Mouse (Mus musculus) gastrocnemius, adult 8-10 months (tissue): Measurements from ENCODE around the gene Usp4. TPM values are rescaled to one million over a fixed set of nuclear protein-coding genes. Genes with fewer than 3 reads are reported as not detected.

ENCODE experiments used
- DNase-seq, 2 experiments: peaks; one replicate each; pipeline ENCODE4 v3.0.0; 2022; ENCODE audit warnings: low spot score in 2 of 2
- total RNA-seq, 4 experiments: library from RNA; stranded (reverse); gene quantifications; 2 replicates each; pipeline ENCODE4 v1.2.4; 2022

Gene Usp4
- total RNA-seq, 4 experiments from 2014 or later, result 72.7 to 90.9 (median 87.3) TPM

DNA sequence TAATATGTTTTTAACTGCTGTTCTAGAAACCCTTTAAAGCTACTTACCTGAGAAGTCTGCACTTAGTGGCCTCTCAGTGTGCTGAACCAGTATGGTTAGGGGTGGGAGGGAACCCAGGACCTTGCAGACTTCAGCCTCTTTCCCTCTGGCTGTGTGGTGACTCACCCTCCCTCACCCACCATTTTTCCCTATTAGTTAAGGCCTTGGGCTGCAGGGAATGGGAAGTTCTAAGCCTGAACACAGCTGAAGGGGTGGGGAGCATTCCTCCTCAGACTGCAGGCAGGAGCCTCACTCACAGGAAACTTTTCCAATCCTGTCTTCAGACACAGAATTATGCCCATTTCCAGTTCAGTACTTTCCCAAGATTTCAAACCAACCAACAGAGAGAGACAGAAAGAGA, 5.9 kb upstream of the Usp4 start:
- DNase-seq, result no peak

DNA sequence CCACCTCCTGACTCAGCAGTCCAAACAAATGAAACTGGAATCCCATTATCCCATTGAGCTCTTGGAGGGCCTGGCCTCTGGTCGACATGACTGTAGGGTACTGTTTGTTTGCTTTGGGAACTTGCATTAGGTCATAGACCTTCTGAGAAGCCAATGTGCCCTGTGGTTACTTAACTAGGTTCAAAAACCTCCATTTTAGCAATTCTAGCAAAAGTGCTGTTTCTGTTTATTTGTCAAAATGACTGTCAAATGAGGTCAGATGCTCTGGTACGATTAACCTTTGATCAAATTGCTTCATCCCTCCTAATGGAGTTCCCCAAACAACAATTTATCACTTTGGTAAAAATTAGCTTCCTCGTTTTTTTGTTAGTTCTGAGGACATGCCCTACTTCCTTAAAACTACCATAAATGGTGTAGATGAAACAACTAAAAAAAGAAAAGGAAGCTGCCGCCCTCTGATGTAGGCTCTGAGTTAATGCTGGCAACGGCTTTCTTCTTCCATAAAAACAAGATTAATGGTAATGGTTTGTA, 5.3 kb upstream of the Usp4 start:
- DNase-seq, result no peak

DNA sequence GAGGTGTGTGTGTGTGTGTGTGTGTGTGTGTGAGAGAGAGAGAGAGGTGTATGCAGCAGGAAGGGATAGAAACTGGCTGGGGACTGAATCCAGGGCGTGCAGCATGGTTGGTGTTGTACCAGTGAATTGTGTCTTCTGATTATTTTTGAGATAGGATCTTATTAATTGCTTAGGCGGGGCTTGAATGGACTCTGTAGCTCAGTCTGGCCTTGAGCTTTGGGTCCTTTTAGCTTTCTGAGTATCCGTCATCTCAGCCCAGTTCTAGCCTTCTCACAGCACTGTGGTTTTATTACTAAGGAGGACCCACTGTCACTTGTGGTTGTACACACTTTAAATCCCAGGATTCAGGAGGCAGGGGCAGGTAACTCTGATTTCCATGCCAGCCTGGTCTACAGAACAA, 4.3 kb upstream of the Usp4 start:
- DNase-seq, result no peak

DNA sequence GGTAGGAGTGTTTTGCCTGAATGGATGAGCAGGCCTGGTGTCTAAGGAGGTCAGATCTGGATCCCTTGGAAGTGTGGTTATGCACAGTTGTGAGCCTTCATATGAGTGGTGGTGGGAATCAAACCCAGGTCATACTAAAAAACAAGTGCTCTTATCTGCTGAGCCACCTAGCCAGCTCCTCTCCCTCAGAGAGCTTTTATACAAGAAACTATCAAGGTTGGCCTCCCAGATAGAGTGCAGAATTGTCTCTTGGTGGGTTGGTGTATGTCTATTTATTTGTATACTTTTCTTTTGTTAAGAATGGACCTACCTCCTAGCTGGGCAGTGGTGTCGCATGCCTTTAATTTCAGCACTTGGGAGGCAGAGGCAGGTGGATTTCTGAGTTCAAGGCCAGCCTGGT, 3.8 kb upstream of the Usp4 start:
- no peak for DNase-seq

DNA sequence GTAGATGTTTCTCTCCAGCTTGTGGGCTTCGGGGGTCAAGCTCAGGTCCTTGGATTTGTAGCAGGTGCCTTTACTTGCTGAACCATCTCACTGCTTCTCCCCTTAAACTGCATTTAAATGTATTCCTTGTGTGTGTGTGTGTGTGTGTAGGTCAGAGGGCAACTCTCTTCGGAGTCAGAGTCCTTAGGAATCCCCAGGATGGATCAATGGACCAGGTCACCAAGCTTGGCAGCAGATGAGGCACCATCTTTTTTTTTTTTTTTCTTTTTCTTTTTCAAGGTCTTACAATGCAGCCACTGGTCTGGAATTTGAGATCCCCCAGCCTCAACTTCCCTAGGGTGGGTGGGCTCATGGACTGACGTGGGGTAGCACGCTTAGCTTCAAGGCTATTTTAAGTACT, 3.2 kb upstream of the Usp4 start:
- DNase-seq, result no peak

DNA sequence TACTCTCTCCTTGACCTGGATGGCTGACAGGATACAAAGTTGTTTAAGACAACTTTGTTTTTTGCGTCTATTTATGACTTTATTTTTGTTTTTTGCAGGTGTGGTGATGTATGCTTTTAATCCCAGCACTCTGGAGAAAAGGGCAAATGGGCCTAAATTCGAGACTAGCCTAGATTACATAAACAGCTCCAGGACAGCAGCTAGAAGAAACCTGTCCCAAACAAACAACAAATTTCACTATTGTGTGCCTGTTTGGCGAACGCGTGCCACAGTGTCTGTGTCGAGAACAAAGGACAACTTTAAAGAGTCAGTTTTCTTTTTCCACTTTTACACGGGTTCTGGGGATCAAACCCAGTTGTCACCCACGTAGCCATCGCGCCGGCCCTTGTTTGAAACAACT, 629 bp upstream of the Usp4 start:
- no peak for DNase-seq

DNA sequence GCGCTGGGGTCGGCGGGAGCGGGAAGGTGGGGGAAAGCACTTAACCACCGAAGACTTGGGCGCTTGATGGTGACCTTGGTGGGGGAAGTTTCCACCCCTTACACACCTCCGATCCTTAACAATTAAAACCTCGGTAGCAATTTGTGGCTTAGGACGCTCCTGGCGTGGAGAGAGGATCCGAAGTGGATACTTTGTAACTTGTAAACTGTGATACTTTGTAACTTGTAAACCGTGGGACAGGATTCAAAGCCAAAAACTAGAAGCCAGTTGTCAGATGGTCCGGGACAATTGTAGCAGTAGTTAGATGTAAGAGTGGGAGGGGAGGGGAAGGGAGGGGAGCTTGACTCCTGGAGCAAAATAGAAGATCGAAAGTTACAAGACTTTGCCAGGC, 632 bp downstream of the Usp4 start:
- DNase-seq, result no peak

DNA sequence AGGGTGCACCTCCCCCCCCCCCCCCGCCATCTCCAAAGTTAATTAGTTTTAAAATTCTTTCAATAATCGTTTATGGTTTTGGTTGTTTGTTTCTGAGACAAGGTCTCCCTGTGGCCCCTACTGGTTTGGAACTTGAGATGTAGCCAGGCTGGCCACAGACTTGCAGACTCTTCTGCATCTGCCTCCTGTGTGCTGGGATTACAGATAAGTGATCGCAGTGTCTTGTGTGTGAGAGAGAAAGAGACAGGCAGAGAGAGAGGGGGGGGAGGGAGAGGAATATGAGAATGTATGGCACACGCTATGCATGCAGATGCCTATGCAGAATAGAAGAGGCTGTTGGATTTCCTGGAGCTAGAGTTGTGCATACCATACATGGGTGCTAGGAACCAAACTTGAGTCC, 2.1 kb downstream of the Usp4 start:
- no peak for DNase-seq

DNA sequence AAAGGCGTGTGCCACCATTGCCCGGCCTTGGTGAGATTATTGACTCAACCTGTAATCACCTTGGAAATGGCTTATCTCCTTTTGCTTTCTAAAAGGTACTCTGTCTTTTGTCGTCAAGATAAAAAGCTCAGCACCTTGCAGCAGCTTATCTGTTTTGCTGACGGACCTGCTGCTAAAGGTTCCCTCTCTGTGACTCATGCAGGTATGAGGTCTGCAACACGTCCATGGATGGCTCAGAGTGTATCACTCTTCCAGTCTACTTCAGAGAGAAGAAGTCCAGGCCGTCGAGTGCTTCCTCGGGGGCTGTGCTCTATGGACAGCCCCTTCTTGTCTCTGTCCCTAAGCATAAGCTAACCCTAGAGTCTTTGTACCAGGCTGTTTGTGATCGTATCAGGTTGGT, 30.6 kb downstream of the Usp4 start:
- no peak for DNase-seq

DNA sequence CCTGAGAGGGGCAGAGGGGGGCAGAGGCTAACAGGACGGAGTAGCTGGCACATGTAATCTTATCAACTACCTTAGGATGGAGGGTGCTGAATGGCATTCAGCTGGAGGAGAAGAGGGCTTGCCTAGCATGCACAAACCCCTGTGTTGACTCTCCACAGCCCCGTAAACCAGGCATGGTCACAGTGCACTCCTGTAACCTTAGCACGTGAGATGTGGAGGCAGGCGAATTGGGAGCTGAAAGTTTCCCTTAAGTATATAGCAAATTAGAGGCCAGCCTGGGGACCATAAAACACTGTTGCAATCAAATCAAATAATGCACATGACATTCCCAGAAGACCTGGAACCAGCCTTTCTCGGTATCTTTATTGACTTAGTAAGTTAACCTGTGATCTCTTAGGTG, 31.1 kb downstream of the Usp4 start:
- DNase-seq, result no peak

DNA sequence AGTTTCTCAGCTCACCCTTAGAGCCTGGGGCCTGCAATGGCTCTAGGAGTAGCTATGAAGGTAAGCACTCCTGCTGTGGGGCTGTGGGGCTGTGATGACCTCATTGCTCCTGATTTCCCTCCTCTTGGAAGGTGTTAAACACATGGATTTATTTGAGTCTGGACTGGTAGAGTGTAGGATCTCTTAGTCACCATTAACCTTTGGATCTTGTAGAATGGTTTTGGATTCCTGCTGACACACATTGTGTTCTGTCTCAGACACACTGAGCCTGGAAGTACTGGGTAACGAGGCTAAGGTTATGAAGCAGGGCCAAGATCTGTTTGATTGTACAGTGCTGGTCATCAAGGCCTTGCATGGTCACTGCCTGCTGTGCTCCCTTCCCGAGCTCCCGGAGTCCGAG, 31.6 kb downstream of the Usp4 start:
- no peak for DNase-seq

DNA sequence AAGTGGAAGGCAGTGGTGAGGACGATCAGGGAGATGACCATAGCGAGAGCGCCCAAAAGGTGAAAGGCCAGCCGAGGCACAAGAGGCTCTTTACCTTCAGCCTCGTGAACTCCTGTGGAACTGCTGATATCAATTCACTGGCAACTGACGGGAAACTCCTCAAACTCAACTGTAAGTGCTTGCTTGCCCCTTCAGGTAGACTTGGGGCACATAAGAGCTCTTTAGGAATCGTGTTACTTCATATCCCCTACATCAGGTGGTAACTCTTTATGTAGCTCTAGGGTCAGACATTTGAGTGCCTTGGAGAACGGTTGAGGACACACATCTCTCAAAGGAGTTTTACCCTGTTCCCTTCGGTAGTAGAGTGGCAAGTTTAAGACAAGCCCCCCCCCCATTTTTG, 33.7 kb downstream of the Usp4 start:
- no peak for DNase-seq

DNA sequence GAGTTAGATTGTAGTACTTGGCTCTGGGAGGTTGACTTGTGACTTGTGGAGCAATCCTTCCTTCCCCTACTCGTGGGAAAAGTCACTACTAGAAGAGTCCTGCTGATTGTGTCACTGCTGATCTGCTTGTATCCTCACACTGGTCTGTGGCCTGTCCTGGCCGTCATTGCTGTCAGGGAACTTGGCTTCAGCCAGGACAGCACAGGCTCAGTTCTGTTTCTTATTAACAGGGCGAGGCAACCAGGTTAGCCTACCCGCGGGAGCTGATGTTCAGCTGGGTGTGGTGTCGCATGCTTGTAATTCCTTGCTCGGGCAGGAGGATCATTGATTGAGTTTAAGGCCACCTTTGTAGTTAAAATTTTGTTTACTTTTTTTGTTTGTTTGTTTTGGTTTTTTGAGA, 37.4 kb downstream of the Usp4 start:
- DNase-seq, result no peak

DNA sequence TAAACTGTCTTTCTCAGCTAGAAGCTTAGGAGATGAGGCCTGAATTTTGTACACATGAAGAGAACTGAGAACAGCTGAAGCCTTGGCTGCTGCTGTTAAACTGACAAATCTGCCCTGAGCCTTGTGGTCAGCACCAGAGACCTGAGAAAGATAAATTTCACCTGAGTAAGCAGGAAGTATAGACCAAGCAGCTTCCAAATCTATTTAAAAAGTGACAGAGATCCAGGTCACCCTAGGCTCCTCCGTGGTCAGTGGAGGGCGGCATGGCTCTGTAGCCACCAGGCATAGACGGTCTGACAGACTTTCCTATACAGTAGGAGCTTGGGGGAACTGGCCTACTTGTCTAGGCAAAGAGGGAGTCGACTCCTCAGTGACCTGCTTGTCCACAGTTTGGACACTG, 39.2 kb downstream of the Usp4 start:
- DNase-seq, result peak; percentile 29 to 55

DNA sequence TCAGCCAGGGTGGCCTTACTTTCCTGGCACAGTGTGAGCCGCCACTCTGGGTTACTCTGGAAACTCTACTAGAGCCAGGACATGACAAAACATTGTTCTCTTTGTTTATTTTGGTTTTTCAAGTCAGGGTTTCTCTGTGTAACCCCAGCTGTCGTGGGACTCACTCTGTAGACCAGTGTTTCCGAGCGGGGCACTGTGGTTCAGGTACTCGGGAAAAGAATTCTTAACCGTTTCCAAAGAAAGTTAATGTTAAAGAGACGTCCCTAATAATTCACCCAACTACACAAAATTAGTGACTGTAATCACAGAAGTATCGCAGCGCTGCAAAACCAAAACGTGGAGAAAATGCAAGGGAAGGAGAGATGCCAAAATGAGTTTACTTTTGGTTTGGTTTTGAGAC, 40.9 kb downstream of the Usp4 start:
- no peak for DNase-seq

DNA sequence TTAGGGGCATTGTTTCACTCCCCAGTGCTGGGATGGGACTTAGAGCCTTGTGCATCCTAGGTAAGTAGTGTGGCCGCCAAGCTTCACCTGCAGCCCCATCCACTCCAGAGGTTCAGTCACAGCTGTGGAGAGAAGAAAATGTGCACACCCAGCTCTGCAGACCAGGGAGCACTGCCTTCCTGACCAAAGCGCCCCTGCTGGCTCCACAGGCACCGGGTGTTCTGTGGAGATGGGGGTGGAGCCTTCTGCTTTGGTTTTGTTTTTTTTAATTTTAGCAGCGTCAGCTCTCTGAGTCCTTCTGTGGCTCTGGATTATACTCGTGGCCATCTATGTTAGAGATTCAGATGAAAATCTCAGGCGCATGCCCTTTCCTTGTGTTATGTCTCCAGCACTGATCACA, 41.6 kb downstream of the Usp4 start:
- no peak for DNase-seq

DNA sequence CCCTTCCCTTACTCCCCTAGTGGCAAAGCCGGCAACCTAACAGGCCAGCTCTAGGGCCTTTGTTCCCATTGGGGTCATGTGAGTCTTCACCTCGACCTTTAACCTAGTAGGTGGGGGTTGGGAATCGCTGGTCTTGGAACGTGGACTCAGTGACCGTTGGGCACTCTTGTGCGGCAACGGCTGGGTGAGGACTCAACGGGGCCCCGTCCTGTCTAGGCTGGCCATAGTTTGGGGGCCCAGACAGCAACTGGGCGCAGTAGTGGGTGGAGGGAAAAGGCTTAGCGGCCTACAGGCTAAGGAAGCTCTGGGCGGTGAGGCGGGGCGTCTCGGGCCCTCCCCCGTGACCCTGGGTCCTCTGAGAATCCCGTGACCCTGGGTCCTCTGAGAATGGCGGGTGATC, 45.0 kb downstream of the Usp4 start, which contains the start of gene 1700102P08Rik:
Gene 1700102P08Rik (plus strand): TSS at position 130 of the 400 bp plus-strand sequence.
- DNase-seq, result no peak

DNA sequence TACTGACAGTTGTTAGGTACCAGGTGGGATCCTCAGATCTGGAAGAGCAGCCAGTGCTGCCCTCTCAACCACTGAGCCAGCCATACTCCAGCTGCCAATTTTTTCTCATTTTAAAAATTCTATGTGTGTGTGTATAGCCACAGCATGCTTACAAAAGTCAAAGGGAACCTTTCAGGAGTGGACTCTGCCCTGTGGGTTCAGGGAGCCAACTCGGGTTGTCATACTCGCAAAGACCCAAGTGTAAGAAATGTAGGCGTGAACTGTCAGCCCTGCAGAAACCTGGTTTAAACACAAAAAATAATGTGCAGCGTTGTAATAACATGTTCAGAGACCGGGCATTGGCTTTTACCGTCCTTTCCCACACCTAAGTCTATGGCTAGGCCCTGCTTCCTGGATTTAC, 46.5 kb downstream of the Usp4 start:
- no peak for DNase-seq

DNA sequence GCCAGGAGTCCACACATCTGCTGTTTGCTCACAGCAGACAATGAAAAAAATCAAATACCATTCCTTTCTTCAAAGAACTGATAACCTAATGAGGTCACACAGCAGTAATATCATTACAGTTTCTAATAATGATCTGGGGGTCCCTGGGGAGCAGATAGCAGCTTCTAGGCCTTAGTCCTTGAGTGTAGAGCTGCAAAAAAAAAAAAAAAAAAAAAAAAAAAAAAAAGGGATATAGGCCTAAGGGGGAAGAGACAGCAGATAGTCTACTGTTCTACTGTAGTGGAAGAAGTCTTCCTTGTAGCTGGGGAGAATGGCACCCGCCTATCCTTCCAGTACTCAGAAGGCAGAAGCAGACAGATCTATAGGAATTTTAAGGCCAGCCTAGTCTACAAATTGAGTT, 47.8 kb downstream of the Usp4 start:
- no peak for DNase-seq

DNA sequence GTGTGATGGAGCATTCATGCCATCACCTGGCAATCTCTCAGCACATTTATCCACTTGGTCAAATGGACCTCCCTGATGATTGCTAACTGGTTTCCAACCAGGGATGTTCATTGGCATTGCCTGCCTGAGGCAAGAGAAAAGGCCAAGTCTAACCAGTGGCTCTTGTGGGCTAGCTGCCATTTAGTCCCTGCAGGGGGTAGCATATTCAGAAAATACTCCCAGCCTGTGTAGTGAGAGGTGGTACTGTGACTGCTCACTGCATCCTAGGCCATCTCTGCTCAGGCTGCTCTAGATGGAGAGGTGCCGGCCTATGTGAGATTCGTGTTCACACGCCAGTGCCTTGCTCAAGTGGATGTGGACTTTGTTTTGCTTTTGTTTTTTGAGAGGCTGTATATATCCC, 50.7 kb downstream of the Usp4 start:
- DNase-seq, result no peak

DNA sequence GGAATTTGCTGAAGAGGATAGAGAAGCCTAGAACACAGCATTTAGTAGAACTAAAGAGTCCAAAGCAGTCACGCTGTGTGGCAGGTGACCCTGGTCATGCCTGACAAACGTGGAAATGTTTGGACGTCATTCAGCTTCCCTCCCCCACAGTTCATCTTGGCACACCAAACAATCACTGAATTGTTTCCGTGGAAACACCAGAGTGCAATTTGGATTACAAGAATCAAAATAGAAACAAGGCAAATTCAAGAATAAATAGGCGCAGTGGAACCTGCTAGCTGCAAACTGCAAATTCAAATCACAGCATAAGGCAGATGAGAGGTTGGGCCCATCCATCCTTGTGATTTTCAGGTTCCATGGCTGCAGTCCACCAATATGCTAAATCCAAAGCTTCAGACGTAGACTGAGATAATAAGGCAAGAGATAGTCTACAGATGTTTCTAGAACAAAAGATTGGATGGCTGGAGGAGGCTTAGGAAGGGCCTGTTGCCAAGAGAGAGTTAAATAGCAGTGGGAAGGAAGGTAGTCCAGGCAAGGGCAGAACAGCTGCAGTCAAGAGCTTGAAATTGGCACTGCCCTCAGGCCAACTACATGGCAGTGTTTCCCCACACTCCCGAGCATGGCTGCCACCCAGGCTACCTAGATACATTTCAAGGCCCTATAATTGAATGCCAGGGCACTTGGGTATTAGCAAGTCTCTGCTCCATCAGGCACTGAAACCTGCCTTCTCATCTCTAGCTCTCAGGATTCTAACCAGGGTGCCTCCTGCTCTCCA, 53.7 kb downstream of the Usp4 start:
- peak; percentile 46 to 70 for DNase-seq

DNA sequence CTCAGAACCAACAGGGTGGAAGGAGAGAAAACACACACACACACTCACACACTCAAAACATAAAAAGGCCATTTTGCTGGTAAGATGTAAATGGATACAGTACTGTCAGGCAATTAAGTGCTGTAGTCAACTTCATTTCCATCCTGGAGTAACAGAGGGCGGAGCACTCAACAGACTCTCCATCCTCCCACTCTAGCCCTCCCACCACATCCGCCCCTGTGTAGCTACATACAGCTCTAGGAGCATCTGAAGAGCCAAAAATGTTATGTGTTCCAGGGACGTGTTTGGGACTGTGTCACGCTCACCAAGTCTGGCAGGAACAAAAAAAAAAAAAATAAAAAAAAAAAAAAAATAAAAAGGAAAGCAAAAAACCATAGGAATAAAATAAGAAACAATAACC, 55.4 kb downstream of the Usp4 start:
- no peak for DNase-seq

DNA sequence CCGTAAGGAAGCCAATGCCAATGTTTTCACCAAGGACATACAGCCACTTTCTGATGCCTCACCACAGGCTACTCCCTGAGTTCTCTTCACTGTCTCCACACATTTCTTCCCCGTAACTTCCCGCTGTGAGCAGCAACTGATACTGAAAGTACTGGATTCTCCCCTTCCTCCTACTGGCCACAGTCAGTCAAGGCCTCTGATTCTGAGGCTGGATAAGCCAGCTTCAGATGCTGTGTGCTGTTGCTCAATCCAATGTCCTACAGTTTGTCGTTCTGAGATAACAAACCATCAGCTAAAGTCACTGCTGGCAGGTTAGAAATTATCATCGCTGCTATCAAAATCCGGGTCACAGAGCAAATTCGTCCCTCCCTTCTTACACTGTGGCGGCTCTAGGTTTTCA, 56.8 kb downstream of the Usp4 start:
- DNase-seq, result no peak

DNA sequence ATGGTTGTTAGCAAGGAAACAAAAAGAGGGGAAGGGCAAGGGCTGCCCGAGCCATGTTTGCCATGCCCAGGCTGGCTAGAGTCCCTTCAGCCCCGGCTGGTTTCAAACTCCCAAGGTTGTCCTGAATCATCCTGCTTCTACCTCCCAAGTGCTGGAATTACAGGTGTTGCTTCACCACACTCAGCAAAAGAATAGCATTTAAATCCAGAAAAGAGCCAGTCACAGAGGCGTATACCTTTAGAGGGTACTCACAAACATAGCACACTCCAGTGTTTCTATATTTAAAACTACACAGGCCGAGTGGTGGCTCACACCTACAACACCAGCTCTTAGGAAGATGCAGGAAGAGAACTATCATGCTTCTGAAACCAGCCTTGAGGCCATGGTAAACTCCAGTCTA, 61.9 kb downstream of the Usp4 start:
- DNase-seq, result no peak
